Mouse (Mus musculus) spleen, embryonic (tissue): ENCODE measurements at regions not wholly inside any gene's neighbourhood (a gene's known extent, or its start where the extent isn't known, plus 50 kb on each side); places are given as distances from the start of the nearest gene placed in this dataset.

Experiments used
- CTCF ChIA-PET: fragments of 350-600 bp; sonication (Branson Sonifier 250); formaldehyde crosslinking; loops from one replicate; lab custom pipeline; 2022; lab: Charles Lee

DNA sequence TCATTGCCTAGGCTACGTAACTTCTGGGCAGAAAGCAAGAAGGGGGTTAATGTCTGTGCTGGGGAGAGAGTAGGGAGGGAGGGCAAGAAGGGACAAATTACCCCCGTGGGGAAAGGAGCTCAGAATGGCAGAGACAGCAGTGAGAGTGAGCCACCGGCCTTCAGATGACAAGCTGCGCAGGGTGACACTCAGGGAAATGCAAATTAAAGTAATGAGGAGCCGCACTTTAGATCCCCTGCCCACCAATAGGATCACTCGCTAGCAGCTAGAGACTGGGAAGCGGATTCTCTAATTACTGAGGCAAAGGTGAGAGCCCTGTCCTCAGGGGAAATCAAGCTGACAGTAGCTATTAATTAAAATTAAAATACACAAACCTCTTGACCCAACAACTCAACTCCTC is 202.5 kb downstream of the Arhgef10l start:
- CTCF ChIA-PET, result no interaction called here

DNA sequence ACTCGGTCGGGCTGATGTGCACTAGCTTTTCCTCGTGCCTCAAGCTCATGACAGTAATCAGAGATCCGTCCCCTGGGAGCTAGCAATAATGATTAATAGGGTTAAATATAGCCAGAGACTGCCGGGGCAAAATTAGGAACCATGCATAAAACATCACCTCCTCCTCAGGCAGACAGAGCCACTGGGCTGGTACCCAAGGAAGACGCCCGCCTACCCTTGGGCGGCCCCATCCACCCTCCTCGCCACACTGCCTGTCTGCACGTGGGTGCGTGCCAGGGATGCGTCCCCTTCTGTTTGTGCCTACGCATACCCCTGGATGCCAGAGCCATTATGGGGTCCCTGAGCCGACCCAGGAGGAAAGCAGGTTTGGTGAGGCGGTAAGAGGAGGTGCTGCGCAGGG is 204.5 kb downstream of the Arhgef10l start:
- CTCF ChIA-PET, result no interaction called here

DNA sequence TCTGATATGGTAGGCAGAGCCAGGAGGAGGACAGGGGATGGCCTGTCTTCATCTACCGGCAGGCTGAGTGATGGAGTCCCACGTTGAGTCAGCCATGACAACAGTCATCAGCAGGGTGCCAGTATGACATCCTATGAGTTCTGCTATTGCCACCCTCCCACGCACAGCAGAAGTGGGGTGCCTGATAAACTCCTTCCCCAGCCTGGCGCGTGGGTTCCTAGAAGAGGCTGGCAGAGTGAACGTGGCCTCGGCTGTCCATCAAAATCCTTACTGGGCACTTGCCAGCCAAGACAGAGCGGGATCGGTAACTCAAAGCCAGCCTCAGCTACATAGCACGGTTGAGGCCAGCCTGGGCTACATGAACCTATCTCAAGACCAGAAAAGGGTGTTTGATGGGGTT is 202.5 kb upstream of the Igsf21 start:
- CTCF ChIA-PET, result no interaction called here

DNA sequence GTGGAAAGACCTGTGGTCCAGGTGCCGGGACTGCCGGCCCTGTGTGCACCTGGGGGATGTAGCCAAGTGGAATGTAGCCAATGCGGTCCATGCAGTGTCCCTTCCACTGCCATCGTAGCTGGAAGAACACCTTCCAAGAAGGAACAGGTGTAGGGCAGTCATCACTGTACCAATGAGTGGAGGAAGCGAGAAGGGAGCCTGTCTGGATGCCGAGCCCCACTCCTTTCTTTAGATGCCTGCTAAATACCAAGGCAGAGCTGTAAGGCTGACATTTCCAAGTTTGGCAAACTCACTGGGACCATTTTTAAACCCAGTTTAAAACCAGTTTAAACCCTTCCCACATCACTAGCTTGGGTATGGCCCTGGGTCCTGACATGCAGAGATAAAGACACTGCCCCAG is 199.9 kb upstream of the Igsf21 start:
- CTCF ChIA-PET, result no interaction called here

DNA sequence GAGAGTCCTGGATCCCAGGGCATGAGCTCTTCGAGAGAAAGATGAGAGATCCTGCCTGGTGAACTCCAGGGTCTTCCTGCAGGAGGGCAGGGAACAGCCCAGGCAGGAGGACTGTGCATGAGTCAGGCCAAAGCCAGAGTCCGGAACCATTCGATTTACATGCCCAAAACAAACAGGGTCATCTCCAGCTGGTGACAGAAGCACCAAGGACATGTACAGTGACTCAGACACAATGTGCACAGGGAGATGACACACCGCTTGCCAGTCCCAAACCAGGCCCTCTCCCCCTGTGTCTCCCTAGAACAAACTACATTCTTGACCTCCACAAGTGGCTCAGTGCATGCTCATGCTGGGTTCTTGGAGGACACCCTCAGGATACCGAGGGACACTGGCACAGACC is 199.3 kb upstream of the Igsf21 start:
- CTCF ChIA-PET, result no interaction called here

DNA sequence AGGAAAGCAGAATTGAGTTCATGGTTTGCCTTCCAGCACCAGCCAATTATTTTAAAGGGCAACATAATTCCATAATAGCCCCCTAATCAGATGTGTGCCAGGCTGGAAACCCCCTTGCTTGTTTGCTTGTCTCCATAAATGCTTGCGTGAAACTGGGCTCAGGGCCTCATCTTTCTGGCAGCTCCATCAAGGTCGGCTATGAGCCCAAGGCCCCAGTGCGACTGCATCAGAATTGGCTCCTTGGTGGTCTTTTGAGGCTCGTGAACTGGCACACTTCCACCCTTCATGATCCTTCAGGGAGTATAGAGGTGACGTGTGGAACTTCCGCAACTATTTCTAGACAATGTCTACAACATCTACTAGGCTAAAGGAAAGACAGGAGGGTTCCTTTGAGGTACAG is 196.6 kb upstream of the Igsf21 start:
- CTCF ChIA-PET, result no interaction called here

DNA sequence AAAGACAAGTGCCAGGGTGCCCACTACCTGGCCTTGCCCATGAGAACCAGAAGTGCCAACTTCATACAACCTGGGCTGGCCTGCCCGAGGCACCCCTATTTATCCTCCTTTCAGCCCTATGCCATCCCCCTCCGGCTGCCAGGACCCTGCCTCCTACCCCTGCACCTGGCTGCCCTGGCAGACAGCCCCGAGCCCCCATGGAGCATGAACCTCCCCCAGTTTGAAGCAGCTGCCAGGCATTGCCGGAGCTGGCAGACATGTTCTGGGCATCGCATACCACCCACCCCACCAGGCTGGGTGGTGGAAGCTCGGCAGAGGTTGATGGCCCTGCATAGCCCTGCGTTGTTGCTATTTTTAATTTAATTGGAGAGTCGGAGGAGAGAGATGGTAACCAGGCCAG is 195.2 kb upstream of the Igsf21 start:
- CTCF ChIA-PET, result no interaction called here

DNA sequence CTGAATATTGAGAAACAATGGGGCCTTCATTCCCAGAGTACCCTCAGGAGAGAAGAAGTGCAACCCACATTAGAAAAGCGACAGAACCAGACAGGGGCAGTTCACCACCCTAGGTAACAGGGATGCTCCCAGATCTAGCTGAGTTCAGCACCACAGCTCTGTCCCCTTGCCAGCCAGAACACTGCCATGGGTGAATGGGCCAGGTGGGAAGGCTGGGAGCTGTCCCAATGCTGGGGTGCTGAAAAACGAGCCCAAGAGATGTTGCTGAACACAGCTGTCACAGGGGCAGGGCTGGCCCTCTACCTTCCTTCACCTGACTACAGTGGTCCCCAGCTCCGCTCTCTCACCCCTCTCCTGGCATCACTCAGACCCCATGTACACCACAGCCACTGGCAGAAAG is 193.3 kb upstream of the Igsf21 start:
- CTCF ChIA-PET, result no interaction called here

DNA sequence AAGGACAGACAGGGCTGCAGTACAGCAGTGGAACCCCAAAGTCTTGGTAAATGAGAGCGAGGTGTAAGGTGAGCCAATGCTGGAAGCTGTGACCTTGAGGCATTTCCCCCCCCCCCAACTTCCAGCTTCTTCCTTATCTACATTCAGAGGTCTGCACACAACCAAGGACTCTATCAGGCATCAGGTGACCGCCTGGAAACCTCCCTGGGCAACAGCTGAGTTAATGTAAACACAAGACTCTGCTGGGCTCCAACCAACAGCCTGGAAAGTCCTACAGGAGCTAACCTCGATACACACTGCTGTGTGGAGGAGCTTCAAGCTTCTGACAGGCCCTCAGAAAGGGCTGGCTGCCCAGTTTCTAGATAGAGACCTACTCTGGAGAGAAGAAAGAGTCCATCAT is 189.4 kb upstream of the Igsf21 start:
- CTCF ChIA-PET, result no interaction called here

DNA sequence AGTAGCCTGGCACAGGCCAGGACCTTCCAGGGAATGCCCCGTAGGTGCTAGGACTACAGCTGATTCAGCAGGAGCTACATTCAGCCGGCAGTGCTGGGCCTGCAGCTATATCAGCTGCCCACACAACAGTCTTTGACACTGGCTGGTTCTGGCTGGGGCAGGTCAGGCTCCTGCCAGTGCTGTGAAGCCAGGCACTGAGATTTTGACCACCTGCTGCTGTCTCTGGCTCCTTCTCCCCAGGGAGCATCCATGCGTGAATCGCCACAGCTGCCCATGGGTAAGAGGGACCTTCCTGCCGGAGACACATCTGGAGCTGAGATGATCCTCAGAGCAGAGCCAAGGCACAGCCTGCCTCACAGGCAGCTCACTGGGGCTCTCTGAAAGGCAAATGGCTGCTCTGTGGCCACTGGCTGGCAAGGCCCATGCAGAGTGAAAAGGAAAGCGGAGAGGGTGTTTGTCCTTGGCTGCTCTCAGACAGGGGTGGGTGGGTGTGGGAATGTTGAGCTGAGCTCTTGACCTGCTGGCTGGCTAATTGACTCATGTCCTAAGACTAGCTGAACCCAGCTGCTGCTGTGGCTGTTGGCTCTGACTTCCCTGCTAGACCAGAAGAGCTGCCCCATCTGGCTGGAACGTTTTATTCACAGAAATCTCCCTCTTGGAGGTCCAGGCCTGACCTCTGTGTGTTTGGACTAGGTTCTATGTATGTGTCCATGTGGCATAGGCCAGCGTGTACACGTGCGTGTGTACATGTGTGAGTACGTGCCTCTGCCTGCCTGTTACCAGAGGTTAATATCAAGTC is 187.4 kb upstream of the Igsf21 start:
- CTCF ChIA-PET, result no interaction called here

DNA sequence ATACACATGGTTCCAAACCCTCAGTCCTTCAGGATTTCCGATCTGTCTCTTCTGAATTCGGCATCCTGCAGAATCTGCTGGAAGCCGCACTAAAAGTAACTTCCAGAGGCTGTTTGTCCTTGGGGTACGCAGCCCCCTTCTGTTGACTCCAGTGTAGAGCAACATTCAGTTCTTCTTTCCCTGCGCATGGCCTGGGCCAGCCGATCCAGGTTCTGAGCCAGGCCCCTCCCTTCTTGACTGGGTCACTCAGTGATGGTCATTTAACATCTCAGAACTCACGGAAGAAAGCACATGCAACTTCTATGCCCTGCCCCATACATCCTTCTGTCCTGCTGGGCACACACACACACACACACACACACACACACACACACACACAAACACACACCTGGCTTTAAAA is 185.5 kb upstream of the Igsf21 start:
- CTCF ChIA-PET, result no interaction called here

DNA sequence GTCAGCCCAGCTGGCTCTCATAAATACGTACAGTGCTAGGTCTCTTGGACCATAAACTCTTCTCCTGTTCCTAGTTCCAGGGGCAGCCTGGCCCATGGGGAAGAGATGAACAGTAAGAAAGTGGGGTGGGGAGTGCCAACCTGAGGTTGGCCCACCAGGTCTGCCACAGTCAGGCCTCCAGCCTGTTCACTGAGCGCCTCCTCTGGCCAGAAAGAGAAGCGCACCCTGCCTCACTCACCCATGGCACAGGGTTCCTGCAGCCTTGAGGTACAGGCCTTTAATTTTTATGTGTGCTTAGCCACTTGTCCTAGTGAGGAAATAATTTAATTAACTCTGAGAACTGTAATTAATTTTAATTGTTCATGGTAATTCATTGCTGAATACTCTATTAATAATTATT is 180.5 kb upstream of the Igsf21 start:
- CTCF ChIA-PET, result no interaction called here

DNA sequence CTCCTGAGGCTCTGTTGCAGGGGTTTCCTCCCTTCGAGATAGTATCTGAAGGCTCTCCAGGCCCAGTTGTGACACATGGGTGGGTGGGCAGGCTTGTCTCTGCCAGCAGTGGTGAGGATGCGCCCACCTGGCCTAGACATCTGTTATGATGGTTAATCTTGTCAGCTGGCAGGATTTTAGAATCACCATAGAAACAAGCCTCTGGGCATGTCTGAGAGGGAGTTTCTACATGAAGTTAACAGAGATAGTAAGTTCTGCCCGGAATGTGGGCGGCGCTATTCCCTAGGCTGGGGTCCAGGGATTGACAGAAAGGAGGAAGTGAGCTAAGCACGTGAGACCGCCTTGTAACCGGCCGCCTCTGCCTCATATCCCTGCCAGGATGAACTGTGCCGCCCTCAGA is 177.2 kb upstream of the Igsf21 start:
- CTCF ChIA-PET, result no interaction called here

DNA sequence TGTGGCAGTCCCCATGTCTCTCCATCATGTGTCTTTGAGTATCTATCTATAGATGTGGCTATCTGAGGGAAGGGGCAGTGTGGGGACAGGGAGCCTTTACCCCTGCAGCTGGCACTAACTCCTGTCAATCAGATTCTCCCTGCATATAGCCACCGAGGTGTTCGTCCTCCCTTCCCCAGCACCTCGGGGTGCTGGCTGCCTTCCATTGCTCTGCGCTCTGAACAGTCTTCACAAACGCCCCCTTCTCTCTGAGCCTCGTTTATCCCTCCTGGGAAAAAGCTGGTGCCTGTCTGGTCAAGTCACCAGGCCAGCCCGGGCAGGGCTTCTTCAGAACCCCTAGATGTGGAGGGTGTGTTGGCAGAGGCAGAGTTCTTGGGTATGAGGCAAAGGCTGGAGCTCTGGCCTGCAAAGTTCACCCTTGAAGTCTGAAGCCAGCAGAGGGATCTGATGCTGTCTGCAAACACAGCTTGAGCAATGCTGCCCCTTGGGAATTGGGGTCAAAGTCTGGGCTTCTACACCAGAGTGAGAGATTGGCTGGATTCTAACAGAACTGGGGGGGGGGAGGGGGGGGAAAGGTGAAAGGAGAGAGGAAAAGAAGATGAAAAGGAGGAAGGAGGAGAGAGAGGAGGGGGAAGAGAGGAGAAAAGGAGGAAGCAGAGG is 175.5 kb upstream of the Igsf21 start:
- CTCF ChIA-PET, result interaction anchor here (0.6 kb wide), 1 partner anchor 1077 kb away, joined by 8 read pairs; no protein-coding TSS in a partner anchor

DNA sequence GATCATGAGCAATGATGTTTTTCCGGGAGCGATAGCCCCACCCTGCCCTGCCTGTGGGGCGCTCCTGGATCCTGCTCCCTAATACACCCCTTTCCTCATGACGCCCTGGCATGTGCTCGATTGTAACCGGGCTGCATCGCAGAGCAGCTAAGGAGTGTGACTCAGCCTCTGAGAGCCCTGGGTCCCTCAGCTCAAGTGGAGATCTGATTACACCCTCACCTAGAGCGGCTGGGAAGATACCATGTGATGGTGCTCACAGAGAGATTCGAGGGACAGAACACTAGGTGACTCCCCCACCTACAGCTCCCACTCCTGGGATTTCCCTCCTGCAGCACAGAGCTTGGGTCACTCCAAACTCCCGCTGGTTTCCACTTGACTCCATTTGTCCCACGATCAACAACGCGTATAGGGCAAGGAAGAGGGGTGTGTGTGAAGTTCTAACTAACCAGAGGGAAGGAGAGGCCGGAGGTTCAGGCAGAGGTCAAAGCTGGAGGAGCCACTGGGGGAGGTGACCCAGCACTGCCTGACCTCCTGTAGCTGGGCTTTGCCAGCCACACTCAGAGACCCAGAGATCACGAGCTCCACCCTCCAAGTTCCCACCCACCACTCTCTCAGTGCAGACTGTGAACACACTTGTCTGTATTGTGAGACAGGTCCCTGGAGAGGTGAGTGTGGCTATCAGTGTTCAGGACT is 173.3 kb upstream of the Igsf21 start:
- CTCF ChIA-PET, result no interaction called here

DNA sequence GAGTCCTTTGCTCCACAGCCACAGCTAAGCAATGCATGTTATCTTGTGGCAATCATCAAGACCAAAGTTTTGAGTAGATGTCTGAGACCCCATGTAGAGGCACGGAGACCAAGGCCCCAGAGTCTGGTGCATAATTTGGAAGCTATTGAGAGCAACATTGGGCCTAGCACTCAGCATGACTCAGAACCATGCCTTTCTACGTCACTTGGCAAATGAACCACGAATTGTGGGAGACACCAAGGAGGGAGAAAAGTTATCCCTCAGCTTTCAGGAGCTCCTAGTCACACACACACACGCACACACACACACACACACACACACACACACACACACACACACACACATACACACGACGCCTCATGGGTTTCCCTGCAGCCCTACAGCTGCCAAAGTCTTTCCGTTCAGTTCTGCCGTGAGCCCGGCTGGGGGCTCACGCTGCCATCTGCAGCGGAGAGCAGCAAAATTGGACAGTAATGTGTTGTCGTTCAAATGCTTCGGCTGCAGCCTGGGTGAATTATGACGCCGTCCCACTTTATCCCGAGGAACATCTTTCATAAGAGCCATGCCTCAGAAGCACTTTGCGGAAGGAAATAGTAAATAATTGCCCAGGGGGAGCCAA is 165.8 kb upstream of the Igsf21 start:
- CTCF ChIA-PET, result no interaction called here

DNA sequence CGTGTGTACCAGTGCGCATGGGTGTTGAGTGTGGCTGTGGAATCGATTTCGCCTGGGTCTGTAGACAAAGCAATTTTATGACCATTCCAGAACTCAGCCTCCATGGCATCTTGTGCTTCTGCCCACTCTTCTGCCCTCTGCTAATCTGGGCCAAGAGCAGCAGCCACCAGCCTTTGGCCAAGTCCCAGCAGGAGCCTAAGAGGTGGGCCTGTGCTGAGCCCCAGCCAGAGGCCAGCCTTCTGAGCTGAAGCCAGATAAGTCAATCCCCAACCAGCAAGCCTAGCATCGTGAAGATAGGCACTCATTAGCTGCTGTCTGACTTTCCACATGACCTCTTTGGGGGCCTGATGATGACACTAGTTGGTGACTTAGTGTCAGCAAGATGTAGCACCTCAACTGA is 161.9 kb upstream of the Igsf21 start:
- CTCF ChIA-PET, result no interaction called here

DNA sequence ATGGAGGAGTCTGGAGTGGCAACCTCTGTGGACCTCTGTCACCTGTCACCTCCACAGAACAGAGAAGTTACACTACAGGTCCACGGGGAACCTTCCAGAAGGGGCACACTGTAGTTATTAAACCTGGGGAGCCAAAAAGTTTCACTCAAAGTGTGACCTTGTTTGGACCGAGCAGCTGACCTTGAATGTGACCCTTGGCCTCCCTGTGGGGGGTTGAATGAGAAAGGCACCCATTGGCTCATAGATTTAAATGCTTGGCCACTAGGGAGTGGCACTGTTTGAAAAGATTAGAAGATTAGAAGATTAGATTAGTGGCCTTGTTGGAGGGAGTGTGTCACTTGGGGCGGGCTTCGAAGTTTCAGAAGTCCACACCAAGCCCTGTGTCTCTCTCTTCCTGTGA is 160.3 kb upstream of the Igsf21 start:
- CTCF ChIA-PET, result no interaction called here

DNA sequence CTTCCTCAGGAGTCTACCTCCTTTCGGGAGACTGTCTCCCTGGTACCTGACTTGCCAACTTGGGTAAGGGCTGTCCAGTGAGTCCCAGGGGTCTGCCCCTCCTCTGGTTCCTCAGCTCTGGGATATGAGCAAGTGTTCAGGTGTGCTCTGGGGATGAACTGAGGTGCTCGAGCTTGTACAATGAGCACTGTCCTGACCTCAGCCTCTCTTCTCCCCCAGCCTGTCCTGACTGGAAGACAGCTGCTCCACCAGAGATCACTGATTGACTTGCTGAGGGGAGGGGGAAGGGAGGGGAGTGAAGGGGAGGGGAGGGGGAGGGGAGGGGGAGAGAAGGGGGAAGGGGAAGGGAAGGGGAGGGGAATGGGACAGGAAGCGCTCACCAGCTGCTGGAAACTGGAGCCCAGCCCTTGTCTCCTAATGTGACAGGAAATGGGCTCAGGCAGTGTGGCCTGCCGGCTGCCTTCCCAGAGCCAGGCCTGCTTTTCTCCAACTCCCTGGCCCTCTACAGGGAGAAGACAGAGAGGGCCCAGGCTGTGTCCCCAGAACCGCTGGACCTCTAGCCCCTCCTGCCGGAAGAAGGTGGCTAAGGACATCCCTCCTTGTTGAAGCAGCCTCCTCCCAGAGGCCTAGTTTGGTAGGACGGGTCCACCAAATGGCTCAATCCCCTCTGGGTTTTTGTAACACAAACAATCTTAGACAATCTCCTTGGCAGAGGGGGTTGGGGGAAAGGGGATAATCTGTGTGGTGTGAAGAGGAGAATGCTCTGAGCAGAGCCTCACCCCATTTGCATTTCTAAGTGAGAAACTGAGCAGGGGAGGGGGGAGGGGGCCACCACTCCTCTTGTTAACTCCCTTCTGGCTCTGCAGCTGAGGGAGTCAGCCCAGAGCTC is 159.7 kb upstream of the Igsf21 start:
- CTCF ChIA-PET, result no interaction called here

DNA sequence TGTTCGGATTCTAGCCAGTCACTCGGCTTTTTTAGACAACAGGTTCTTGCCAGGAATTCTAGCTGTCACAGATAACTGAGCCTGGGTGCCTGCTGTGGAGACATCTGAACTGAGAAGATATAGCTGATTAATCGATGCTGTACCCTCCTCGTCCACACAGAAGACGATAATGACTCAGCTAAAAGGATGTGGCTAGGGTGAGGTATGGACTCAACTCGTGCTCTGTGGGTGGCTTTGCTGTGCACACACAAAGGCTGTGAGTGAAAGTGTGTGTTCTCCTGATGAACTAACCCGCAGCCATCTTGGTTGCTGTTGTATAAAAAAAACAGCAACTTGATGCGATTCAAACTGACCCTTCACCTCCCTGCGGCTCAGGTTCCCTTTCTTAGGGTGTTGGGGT is 158.8 kb upstream of the Igsf21 start:
- CTCF ChIA-PET, result no interaction called here

DNA sequence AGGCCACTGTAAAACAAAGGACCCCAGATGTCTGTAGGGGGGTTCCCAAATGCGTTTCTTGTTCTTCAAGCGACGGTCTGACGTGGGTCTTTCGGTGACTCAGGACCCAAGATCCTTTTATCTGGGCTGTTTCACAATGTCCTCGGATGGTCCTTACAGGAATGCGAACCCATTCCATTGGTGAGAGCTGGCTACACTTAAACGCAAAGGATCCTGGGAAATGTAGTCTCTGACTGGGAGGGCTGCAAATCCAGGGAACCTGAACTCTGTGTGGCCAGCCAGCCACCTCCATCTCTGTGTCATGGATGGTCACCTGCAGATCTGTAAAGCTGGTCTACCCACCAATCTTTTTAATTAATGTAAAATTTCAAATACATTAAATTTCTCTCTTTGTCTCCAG is 156.5 kb upstream of the Igsf21 start:
- CTCF ChIA-PET, result interaction anchor here (0.7 kb wide), 1 partner anchor 266 kb away, joined by 3 read pairs; no protein-coding TSS in a partner anchor
